In the genomic region with DNA sequence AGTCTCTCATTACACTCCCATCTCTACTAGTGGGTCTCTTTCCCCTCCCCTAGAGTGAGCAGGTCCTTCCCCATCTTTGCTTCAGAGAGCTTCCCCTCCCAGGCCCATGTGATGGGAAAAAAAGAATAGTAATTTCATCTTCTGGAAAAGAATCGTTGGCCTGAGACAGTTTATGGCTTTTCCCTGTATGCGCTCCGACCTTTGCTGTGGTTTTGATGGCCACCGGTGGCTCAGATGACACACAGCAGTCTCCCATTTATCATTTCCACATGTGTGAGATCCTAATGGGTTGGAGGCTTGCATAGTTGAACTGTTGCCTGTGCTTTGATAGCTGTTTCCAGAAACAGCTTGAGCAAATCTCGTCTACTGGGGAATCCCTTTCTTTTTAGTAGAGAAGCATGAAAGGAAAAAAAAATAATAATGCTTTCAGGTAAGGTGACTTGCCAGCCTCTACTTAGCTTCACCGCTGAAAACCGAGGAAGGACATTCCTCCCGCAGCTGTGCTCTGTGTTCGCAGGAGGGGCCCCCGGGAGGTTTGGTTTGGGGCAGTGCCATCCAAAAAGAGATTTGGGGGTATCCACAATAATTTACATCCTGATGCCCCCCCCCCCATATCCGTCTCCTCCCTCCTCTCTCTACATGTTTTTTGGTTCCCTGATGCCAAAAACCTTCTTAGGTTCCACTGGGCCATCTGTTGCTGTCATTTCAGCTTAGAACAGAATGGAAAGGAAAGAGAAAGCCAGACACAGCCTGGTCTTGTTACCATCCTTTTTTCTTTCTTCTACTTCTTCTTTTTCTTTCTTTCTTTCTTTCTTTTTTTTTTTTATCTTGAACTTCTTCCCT, we compare ENCODE assay signal across 12 mouse cellular contexts. TPM values are rescaled to one million over a fixed set of nuclear protein-coding genes. Genes with fewer than 3 reads are reported as not detected.
DNase-seq lines count a peak whose midpoint lies in the region; ATAC-seq and TF ChIP-seq lines count a peak whose summit lies in the region.
"Had no signal": no experiment of that assay in that cellular context is flagged by ENCODE, and none has a peak within 500 bp of the region (broad histone marks: within the 10 kb centered on the region; RNA-seq: fewer than 3 reads in every experiment).

No protein-coding gene starts in this region.

- H3K36me3 ChIP-seq in liver, postnatal 0 days (replicated peaks; ENCODE audit: insufficient read depth, low read length), result no peaks in the 10 kb centered on the region
- no peaks in the 10 kb centered on the region for H3K36me3 ChIP-seq in liver, embryonic 12.5 days
- H3K36me3 ChIP-seq in intestine, postnatal 0 days (ENCODE audit: control insufficient read depth, insufficient read depth), result no peaks in the 10 kb centered on the region

- H3K27me3 ChIP-seq in liver, postnatal 0 days (ENCODE audit: insufficient read depth, low read length), result no peaks in the 10 kb centered on the region
- peaks cover 10% of the 10 kb centered on the region for H3K27me3 ChIP-seq in liver, embryonic 12.5 days (replicated peaks)
- peaks cover 12% of the 10 kb centered on the region; the same call in 1 of the 2 replicates for H3K27me3 ChIP-seq in intestine, postnatal 0 days (replicated peaks; ENCODE audit: control insufficient read depth, insufficient read depth, low read length)

- peak; percentile 55 for DNase-seq in gastrocnemius, adult 18-20 months (ENCODE audit: low spot score)
- DNase-seq in gastrocnemius, postnatal 36 days, result no peak
- no peak for DNase-seq in liver, postnatal 0 days
- DNase-seq in embryo, embryonic 11 days, result peak; percentile 64
- peak; percentile 73 for DNase-seq in mesoderm, embryonic 11.5 days (ENCODE audit: low read depth, low spot score)
- DNase-seq: cerebellum, adult 8-10 months; right cerebral cortex, postnatal 14 days had no signal

- H3K27ac ChIP-seq in liver, postnatal 0 days (ENCODE audit: low read depth), result peak overlapping the region; percentile 90
- H3K27ac ChIP-seq in liver, embryonic 12.5 days, result no peak overlapping the region
- H3K27ac ChIP-seq in intestine, postnatal 0 days (ENCODE audit: low read depth, low read length), result no peak overlapping the region
- H3K27ac ChIP-seq: hindbrain, embryonic 14.5 days had no signal

- intact Hi-C loops in gastrocnemius, postnatal 36 days (cut with DNase I), result loop anchor here (5.0 kb wide), 1 partner anchor 60 kb away; no protein-coding TSS in a partner anchor

- peak overlapping the region; percentile 77; the same call in 1 of the 2 replicates for H3K4me2 ChIP-seq in liver, postnatal 0 days (ENCODE audit: low read depth, low read length)
- H3K4me2 ChIP-seq in liver, embryonic 12.5 days, result no peak overlapping the region
- H3K4me2 ChIP-seq in intestine, postnatal 0 days (replicated peaks; ENCODE audit: low read depth), result no peak overlapping the region

- H3K9ac ChIP-seq in liver, postnatal 0 days (replicated peaks), result peak overlapping the region; percentile 62; the same call in 1 of the 2 replicates
- H3K9ac ChIP-seq in liver, embryonic 12.5 days, result no peak overlapping the region
- no peak overlapping the region for H3K9ac ChIP-seq in intestine, postnatal 0 days (ENCODE audit: low read depth, low read length)
- H3K9ac ChIP-seq: hindbrain, embryonic 14.5 days had no signal

- no peaks in the 10 kb centered on the region for H3K9me3 ChIP-seq in liver, postnatal 0 days (ENCODE audit: low read length)
- H3K9me3 ChIP-seq in liver, embryonic 12.5 days (replicated peaks), result no peaks in the 10 kb centered on the region
- no peaks in the 10 kb centered on the region for H3K9me3 ChIP-seq in intestine, postnatal 0 days (ENCODE audit: control insufficient read depth)

- no peak for TF ChIP-seq EP300 in liver, postnatal 0 days (IDR thresholded peaks at IDR 0.05; ENCODE audit: low read depth)

- 0 out of 2 replicates have a peak overlapping the region, but pooled peaks have one; percentile 56 for H3K4me3 ChIP-seq in liver, postnatal 0 days (ENCODE audit: low read depth, low read length)
- H3K4me3 ChIP-seq in liver, embryonic 12.5 days, result no peak overlapping the region
- H3K4me3 ChIP-seq in intestine, postnatal 0 days (ENCODE audit: low read depth, low read length), result no peak overlapping the region

- TF ChIP-seq CTCF in liver, postnatal 0 days (IDR thresholded peaks at IDR 0.05; ENCODE audit: low read depth), result no peak
- TF ChIP-seq CTCF in intestine, postnatal 0 days (IDR thresholded peaks at IDR 0.05; ENCODE audit: low read depth), result no peak

- WGBS in liver, postnatal 0 days (ENCODE audit: insufficient replicate concordance), result 54% methylated on average over 11 of the region's 11 CpGs
- WGBS in liver, embryonic 12.5 days (ENCODE audit: insufficient replicate concordance), result 41% methylated on average over 11 of the region's 11 CpGs
- 48% methylated on average over 11 of the region's 11 CpGs for WGBS in intestine, postnatal 0 days

- peaks cover 12% of the 10 kb centered on the region for H3K4me1 ChIP-seq in liver, postnatal 0 days (ENCODE audit: insufficient read depth)
- peaks cover 9% of the 10 kb centered on the region for H3K4me1 ChIP-seq in liver, embryonic 12.5 days
- peaks cover 7% of the 10 kb centered on the region for H3K4me1 ChIP-seq in intestine, postnatal 0 days (replicated peaks; ENCODE audit: control insufficient read depth, insufficient read depth, low read length)

- no peak for ATAC-seq in liver, postnatal 0 days
- ATAC-seq in liver, embryonic 12.5 days, result no peak
- ATAC-seq in erythroblast, adult 5-6 weeks (replicated peaks; ENCODE audit: low FRiP score, poor library complexity, severe bottlenecking), result no peak
- no peak for ATAC-seq in intestine, postnatal 0 days

RNA-seq across cellular contexts. Expression of gene Fam169b, which starts 3.6 kb away (rescaled TPM):
- under 1 TPM; 0.14 to 0.23 TPM for total RNA-seq in gastrocnemius, adult 18-20 months (2021)
- total RNA-seq in gastrocnemius, postnatal 36 days (2021), result under 1 TPM; 0.10 to 0.48 TPM
- 4.5 and 4.7 TPM in 2 replicates for polyA plus RNA-seq in liver, postnatal 0 days (2015; fragmentation: Nextera tagmentation; extraction: Ambion mirVana)
- polyA plus RNA-seq in liver, embryonic 12.5 days (2016; fragmentation: Nextera tagmentation; extraction: Ambion mirVana), result 0.12 and 0.24 TPM in 2 replicates
- not detected in 2 replicates for total RNA-seq in erythroblast, adult 5-6 weeks (2015; ENCODE audit: low replicate concordance)
- total RNA-seq in erythroblast, adult 5-6 weeks (2017; ENCODE audit: low replicate concordance), result 0.60 TPM in 1 of 2 replicates, not detected in the other
- 0.18 and 0.35 TPM in 2 replicates for polyA plus RNA-seq in intestine, postnatal 0 days (2015; fragmentation: Nextera tagmentation; extraction: Ambion mirVana)

RNA-seq across cellular contexts. Expression of gene Pgpep1l, which starts 13.2 kb away (rescaled TPM):
- 1 to 10 TPM; 4.2 to 4.6 TPM for total RNA-seq in gastrocnemius, adult 18-20 months (2021)
- total RNA-seq in gastrocnemius, postnatal 36 days (2021), result 1 to 10 TPM; 4.6 to 5.4 TPM
- not detected in 2 replicates for polyA plus RNA-seq in liver, postnatal 0 days (2015; fragmentation: Nextera tagmentation; extraction: Ambion mirVana)
- polyA plus RNA-seq in liver, embryonic 12.5 days (2016; fragmentation: Nextera tagmentation; extraction: Ambion mirVana), result not detected in 2 replicates
- not detected in 2 replicates for total RNA-seq in erythroblast, adult 5-6 weeks (2015; ENCODE audit: low replicate concordance)
- total RNA-seq in erythroblast, adult 5-6 weeks (2017; ENCODE audit: low replicate concordance), result not detected in 2 replicates
- polyA plus RNA-seq in intestine, postnatal 0 days (2015; fragmentation: Nextera tagmentation; extraction: Ambion mirVana), result not detected in 2 replicates
- polyA plus RNA-seq: lung, embryonic 16.5 days had no signal

Comparison
In these comparisons a context has a peak if more than half of its experiments do, and no peak if none do; other contexts are left out.
1. DNase-seq: peak in gastrocnemius, adult 18-20 months (single experiment), embryo, embryonic 11 days (single experiment) and mesoderm, embryonic 11.5 days (single experiment); none in gastrocnemius, postnatal 36 days (0 of 2) and liver, postnatal 0 days (single experiment).
2. RNA of gene Pgpep1l, which starts 13.2 kb away (total RNA-seq): 4.6 to 5.4 TPM in gastrocnemius, postnatal 36 days and 4.2 to 4.6 TPM in gastrocnemius, adult 18-20 months; not detected in erythroblast, adult 5-6 weeks; every median in the first group is over 4 times any median in the second.